Mouse (Mus musculus): ENCODE measurements around the gene Fam219a. TPM values are rescaled to one million over a fixed set of nuclear protein-coding genes. Genes with fewer than 3 reads are reported as not detected.

Gene Fam219a
- polyA plus RNA-seq (2015; fragmentation: Nextera tagmentation; extraction: Ambion mirVana): 0.30 and 0.71 TPM in 2 replicates

- Histone ChIP-seq H3K4me3 (replicated peaks) (peak within 1 kb of the TSS; percentile 69), H3K9me3 (replicated peaks) (no peaks in the 10 kb centered on the region), H3K9ac (peak within 1 kb of the TSS; percentile 72), H3K36me3 (no peaks in the 10 kb centered on the region), H3K4me2 (peak within 1 kb of the TSS; percentile 96), H3K27me3 (peaks cover 48% of the 10 kb centered on the region), H3K27ac (no peak within 1 kb of the TSS), H3K4me1 (replicated peaks) (peaks cover 20% of the 10 kb centered on the region)
- DNase-seq: peak; percentile 96
- peak; percentile 98 for ATAC-seq (ENCODE audit: low read depth)
- WGBS (ENCODE audit: insufficient replicate concordance): under 1% methylated on average over 41 of the region's 41 CpGs
These were observed at the start of gene Fam219a, which contains the start of gene Dnaic1 for GRCm38 (mm10) chr4:41569411-41569885. Gene Fam219a (minus strand): TSS chr4:41569538. Gene Dnaic1 (plus strand): TSS chr4:41569775.

DNA sequence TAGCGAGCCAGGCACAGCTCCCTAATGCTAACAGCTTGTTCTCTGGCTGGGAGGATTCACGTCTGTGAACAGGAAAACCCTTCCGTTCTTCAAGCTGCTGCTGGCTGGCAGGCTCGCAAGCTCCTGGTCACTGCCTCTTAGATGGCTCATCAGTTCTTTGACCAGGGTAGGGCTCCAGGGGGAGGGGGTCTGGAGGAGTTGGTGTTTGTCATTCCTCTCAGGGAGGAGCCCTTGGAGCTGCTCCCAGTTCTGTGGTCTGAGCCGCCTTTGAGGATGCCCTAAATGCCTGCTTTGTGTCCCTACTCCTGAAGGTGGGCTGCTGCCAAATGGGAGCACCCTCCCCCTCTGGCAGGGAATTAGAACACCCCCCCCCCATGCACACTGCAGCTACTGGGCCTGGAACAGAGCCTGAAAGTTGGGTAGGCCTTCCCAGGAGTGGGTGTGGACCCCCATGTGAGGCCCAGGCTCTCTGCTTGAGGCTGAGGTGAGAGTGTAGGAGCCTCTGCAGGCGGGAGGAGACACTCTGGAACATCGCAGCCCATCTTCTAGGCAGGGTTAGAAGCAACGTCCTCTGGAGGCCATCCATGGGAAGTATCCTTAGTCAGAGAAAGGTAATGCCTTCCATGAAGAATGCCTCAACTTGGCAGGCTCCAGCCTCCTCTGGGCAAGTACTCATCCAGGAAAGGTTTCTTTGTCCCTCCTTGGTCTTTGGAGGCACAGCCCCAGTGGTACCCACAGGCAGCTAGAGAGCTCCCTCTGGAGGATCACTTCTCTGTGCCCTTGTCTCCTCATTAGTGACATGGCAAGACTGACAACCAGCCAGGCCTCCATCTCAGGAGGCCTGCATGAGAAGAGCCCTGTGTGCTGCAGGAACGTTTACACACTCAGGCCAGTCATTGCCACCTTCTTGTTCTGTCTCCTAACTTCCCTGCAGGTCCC is 46.6 kb upstream of the Fam219a start:
- H3K4me2 ChIP-seq: no peak overlapping the region
- no peaks in the 10 kb centered on the region for H3K9me3 ChIP-seq (replicated peaks)
- no peak overlapping the region for H3K27ac ChIP-seq
- H3K36me3 ChIP-seq: no peaks in the 10 kb centered on the region
- no peak overlapping the region for H3K4me3 ChIP-seq (replicated peaks)
- H3K9ac ChIP-seq: no peak overlapping the region
- H3K27me3 ChIP-seq: no peaks in the 10 kb centered on the region; the same call in 1 of the 2 replicates
- DNase-seq (no peak), ATAC-seq (ENCODE audit: low read depth) (no peak)
- H3K4me1 ChIP-seq (replicated peaks): no peaks in the 10 kb centered on the region
- 56% methylated on average over 9 of the region's 9 CpGs for WGBS (ENCODE audit: insufficient replicate concordance)

DNA sequence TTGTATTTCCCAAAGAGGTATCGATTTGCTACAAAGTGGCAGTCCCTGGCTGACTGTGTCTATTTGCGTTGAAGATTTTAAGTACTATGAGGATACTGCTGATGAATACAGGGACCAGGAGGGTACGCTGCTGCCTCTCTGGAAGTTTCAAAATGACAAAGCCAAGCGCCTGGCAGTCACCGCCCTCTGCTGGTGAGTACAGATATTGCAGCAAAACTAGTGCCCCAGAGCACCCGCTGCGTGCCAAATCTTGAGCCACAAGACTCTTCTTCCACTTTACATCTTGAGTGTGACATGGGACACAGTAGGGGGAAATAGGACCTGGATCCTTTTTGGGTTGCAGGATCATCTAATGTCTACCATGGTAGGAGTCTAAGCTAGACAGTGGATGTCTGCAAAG is 44.8 kb upstream of the Fam219a start:
- ATAC-seq (ENCODE audit: low read depth): no peak
- 5% methylated on average over 7 of the region's 7 CpGs for WGBS (ENCODE audit: insufficient replicate concordance)

DNA sequence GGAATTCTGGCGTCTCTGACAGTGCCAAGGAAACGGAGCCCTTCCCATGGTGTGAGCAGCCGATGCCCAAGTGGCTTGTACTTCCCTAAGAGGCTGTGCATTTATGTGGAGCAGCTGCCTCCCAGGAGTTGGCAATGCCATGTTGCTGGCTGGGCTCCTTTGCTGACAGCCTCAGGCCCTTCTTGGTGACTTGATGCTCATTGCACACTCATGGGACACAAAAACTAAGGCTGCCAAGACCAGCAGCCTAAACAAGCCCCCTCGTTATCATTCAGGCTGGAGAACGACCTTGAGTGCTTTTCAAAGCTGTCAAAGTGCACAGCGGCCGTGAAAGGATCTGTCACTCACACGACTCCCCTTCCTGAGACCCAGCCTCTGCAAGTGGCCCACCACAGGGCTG is 42.8 kb upstream of the Fam219a start:
- DNase-seq (no peak), ATAC-seq (ENCODE audit: low read depth) (no peak)
- H3K9ac ChIP-seq: no peak overlapping the region

More for the DNA sequence above, 44.8 kb upstream of the Fam219a start:
- peak; percentile 14 for DNase-seq
- Histone ChIP-seq H3K4me2 (no peak overlapping the region), H3K9me3 (replicated peaks) (no peaks in the 10 kb centered on the region), H3K27ac (no peak overlapping the region), H3K4me3 (replicated peaks) (no peak overlapping the region), H3K4me1 (replicated peaks) (no peaks in the 10 kb centered on the region), H3K9ac (no peak overlapping the region), H3K27me3 (no peaks in the 10 kb centered on the region; the same call in 1 of the 2 replicates), H3K36me3 (no peaks in the 10 kb centered on the region)

GRCm38 (mm10) chr4:41610594-41610980 is 41.2 kb upstream of the Fam219a start:
- no peak overlapping the region for H3K9ac ChIP-seq

More for the DNA sequence above, 42.8 kb upstream of the Fam219a start:
- no peak overlapping the region for H3K27ac ChIP-seq
- no peaks in the 10 kb centered on the region for H3K9me3 ChIP-seq (replicated peaks)
- no peak overlapping the region for H3K4me3 ChIP-seq (replicated peaks)
- H3K27me3 ChIP-seq: no peaks in the 10 kb centered on the region; the same call in 1 of the 2 replicates
- WGBS (ENCODE audit: insufficient replicate concordance): 40% methylated on average over 8 of the region's 8 CpGs
- H3K4me2 ChIP-seq: no peak overlapping the region
- H3K4me1 ChIP-seq (replicated peaks): no peaks in the 10 kb centered on the region
- no peaks in the 10 kb centered on the region for H3K36me3 ChIP-seq

DNA sequence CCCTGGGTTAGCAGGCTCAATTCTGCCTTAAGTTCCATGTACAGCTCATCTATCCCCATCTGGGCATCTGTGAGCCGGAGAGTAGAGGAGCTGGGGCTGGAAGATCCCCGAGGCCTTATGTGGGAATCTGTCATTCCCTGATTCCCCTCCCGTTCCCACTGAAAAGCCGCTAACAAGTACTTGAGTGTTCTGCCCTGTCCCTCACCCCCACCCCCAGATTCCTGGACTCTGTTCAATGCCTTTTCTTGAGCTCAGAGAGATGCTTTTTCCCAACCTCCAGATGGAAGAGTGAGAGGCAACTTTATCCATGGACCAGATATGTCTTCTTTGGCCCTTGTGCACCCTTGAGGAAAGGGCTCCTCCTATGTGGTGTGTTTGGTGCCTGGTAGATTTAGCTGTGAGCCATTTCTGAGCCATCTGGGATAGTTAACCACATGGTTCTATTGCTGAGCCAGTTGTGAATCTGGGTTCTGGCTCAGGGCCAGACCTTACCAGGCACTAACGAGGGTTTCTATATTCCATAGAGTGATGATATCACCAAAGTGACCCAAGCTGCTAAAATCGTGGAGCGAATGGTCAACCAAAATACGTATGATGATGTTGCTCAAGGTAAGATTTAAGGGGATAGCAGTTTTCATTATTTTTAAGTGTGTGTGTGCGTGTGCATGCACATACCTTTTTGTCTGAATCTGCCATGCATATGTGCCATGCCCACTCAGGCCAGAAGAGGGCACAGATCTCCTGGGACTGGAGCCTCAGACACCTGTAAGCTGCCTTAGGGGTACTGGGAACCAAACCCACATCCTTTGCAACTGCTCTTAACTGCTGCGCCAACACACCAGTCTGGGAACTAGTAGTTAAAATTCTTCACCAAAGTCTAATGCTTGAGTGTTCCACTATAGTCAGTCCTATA is 40.6 kb upstream of the Fam219a start:
- Histone ChIP-seq H3K4me1 (replicated peaks) (no peaks in the 10 kb centered on the region), H3K4me2 (no peak overlapping the region)
- 61% methylated on average over 10 of the region's 10 CpGs for WGBS (ENCODE audit: insufficient replicate concordance)

More at GRCm38 (mm10) chr4:41610594-41610980, 41.2 kb upstream of the Fam219a start:
- H3K4me3 ChIP-seq (replicated peaks): no peak overlapping the region
- H3K4me2 ChIP-seq: no peak overlapping the region
- ATAC-seq (ENCODE audit: low read depth) (no peak), DNase-seq (no peak)
- no peaks in the 10 kb centered on the region for H3K36me3 ChIP-seq
- no peak overlapping the region for H3K27ac ChIP-seq
- no peaks in the 10 kb centered on the region for H3K4me1 ChIP-seq (replicated peaks)
- H3K9me3 ChIP-seq (replicated peaks): no peaks in the 10 kb centered on the region
- H3K27me3 ChIP-seq: no peaks in the 10 kb centered on the region; the same call in 1 of the 2 replicates
- WGBS (ENCODE audit: insufficient replicate concordance): 48% methylated on average over 6 of the region's 6 CpGs

DNA sequence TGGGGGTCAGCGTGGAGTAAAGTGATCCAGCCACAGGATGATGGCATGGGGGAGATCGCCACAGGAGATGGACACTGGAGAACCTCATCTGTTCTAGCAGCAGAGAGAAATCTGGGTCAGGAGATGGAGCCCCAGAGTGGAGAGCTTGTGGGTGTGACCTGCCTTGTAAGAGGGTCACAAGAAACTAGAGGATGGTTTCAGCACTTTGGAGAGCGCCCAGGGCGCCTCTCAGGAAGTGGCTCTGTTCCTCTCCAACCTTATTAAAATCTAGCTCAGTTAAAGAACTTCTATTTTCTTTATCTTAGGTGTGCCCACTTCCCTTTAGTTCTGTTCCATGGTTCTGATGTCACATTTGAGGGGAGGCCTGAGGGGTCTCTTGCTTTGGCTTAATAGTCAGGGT is 37.4 kb upstream of the Fam219a start:
- H3K27ac ChIP-seq: no peak overlapping the region
- H3K36me3 ChIP-seq: no peaks in the 10 kb centered on the region
- H3K4me3 ChIP-seq (replicated peaks): no peak overlapping the region
- no peak overlapping the region for H3K9ac ChIP-seq
- no peak for DNase-seq
- no peaks in the 10 kb centered on the region for H3K9me3 ChIP-seq (replicated peaks)
- H3K27me3 ChIP-seq: no peaks in the 10 kb centered on the region
- no peak overlapping the region for H3K4me2 ChIP-seq
- WGBS (ENCODE audit: insufficient replicate concordance): 23% methylated on average over 4 of the region's 4 CpGs
- ATAC-seq (ENCODE audit: low read depth): no peak
- no peaks in the 10 kb centered on the region for H3K4me1 ChIP-seq (replicated peaks)

More for the DNA sequence above, 40.6 kb upstream of the Fam219a start:
- DNase-seq: no peak
- H3K27ac ChIP-seq: no peak overlapping the region
- H3K9me3 ChIP-seq (replicated peaks): no peaks in the 10 kb centered on the region
- no peak overlapping the region for H3K9ac ChIP-seq
- no peak overlapping the region for H3K4me3 ChIP-seq (replicated peaks)
- no peaks in the 10 kb centered on the region; the same call in 1 of the 2 replicates for H3K27me3 ChIP-seq
- no peak for ATAC-seq (ENCODE audit: low read depth)
- no peaks in the 10 kb centered on the region for H3K36me3 ChIP-seq

DNA sequence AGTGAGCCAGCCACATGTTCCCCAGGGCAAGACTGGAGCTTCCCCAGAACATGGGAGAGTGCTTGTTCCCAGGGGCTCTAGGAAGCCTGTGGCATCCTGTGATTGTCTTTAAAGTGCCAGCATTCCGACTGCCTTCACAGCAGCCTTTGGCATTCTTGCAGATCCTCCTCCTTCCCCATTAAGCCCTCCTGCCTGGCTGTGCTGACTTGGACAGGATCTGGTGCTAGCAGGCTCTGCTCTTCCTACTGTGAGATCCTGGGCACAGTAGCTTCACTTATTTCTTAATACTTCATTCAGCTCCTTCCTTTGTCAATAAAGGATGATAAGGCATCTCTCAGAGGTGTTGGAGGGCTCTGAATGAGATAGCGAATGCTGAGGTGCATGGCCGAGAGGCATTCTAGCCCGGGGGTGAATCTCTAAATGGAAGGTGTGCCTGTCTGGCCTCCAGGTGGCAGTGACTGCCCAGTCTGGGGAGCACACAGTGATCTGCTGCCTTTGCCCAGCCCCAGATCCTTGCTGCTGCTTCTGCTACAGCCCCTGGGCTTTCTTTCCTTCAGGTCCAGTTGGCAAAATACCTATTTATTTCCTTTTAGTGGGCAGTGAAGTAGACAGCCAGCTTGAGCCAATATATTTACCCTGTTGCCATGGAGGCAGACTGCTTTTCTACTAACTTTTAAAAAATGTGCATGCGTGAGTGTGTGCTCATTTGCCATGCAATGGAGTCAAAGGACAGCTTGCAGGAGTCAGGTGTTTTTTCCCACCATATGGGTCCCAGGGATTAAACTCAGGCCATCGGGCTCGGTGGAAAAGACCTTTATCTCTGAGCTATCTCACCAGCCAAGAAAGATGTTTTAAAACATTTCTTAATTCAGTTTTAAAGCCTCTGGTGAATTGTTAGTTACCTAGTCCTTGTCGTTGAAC is 35.4 kb upstream of the Fam219a start:
- Histone ChIP-seq H3K9ac (no peak overlapping the region), H3K4me1 (replicated peaks) (no peaks in the 10 kb centered on the region), H3K4me2 (no peak overlapping the region), H3K36me3 (no peaks in the 10 kb centered on the region), H3K9me3 (replicated peaks) (no peaks in the 10 kb centered on the region), H3K4me3 (replicated peaks) (no peak overlapping the region), H3K27ac (no peak overlapping the region), H3K27me3 (no peaks in the 10 kb centered on the region)
- DNase-seq (no peak), ATAC-seq (ENCODE audit: low read depth) (no peak)
- 36% methylated on average over 8 of the region's 8 CpGs for WGBS (ENCODE audit: insufficient replicate concordance)

DNA sequence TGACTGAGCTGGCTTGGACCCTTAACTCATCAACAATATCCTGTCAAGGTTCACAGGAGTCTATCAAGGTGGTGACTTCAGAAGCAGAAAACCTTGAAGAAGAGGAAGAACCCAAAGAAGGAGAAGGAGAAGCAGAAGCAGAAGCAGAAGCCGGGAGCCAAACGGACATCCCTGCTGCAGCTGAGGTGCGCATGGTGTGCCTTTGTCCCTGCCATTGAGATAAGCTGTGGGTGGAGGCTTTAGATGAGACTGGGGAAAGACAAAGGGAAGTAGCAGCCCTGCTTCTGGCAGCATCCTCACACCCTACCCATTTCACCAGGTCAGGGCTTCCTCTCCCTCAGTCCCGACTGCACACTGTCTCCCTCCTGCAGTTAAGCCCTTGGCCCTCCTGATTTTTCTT is 33.5 kb upstream of the Fam219a start:
- ATAC-seq (ENCODE audit: low read depth): no peak
- H3K9me3 ChIP-seq (replicated peaks): no peaks in the 10 kb centered on the region
- no peak overlapping the region for H3K27ac ChIP-seq
- DNase-seq: no peak
- no peaks in the 10 kb centered on the region for H3K27me3 ChIP-seq
- no peaks in the 10 kb centered on the region for H3K36me3 ChIP-seq
- H3K9ac ChIP-seq: no peak overlapping the region
- H3K4me1 ChIP-seq (replicated peaks): no peaks in the 10 kb centered on the region
- no peak overlapping the region for H3K4me2 ChIP-seq
- 20% methylated on average over 4 of the region's 4 CpGs for WGBS (ENCODE audit: insufficient replicate concordance)
- no peak overlapping the region for H3K4me3 ChIP-seq (replicated peaks)

DNA sequence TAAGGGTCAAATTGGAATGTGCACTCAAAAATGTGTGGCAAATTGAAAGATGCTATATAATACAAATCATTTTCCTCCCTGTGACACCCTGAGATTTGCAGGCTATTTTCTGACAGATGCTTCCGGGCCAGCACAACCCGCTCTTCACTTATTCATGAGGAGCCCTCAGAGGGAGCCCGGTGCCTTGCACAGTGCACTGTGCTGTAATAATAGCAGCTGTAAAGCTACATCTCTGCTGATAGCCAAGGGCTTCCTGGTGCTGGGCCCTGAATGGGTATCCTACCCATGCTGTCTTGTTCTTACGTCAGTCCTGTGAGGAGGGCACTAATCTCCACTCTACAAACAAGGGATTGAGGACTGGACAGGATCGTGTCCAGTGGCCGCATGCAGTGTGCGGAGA is 14.0 kb upstream of the Fam219a start:
- ATAC-seq (ENCODE audit: low read depth) (no peak), DNase-seq (no peak)
- H3K9ac ChIP-seq: no peak overlapping the region
- 73% methylated on average over 7 of the region's 7 CpGs for WGBS (ENCODE audit: insufficient replicate concordance)
- H3K27ac ChIP-seq: no peak overlapping the region
- no peaks in the 10 kb centered on the region for H3K27me3 ChIP-seq
- H3K36me3 ChIP-seq: no peaks in the 10 kb centered on the region
- H3K4me1 ChIP-seq (replicated peaks): no peaks in the 10 kb centered on the region
- H3K4me2 ChIP-seq: no peak overlapping the region
- no peaks in the 10 kb centered on the region for H3K9me3 ChIP-seq (replicated peaks)
- no peak overlapping the region for H3K4me3 ChIP-seq (replicated peaks)

Data from liver, embryonic 13.5 days (tissue).